Mouse (Mus musculus): ENCODE results near the gene Sctr. TPM values are rescaled to one million over a fixed set of nuclear protein-coding genes. Genes with fewer than 3 reads are reported as not detected.
A peak's percentile ranks its signal among the peaks of the same experiment; 100 is the strongest.
"Not testable (repeated sequence)": the region's sequence is repeated elsewhere in the genome, so short reads cannot be mapped to it uniquely, and the experiment has no call there.

Gene Sctr
- polyA plus RNA-seq, 1 experiment from 2014 or later: 0.43 TPM

- 66% methylated on average over 3 of the region's 3 CpGs for WGBS
- no peak overlapping the region for H3K4me3 ChIP-seq (replicated peaks; ENCODE audit: low read length)
- H3K36me3 ChIP-seq (replicated peaks; ENCODE audit: control insufficient read depth, insufficient read depth): no peaks in the 10 kb centered on the region
- ATAC-seq (ENCODE audit: low FRiP score): no peak
- H3K9ac ChIP-seq: no peak overlapping the region
- no peak overlapping the region for H3K4me2 ChIP-seq (replicated peaks)
- H3K4me1 ChIP-seq (replicated peaks; ENCODE audit: control insufficient read depth, insufficient read depth, low read length): no peaks in the 10 kb centered on the region
- H3K27me3 ChIP-seq (ENCODE audit: control insufficient read depth, insufficient read depth, low read length): no peaks in the 10 kb centered on the region
- no peak for DNase-seq (ENCODE audit: low spot score)
- H3K9me3 ChIP-seq (ENCODE audit: control insufficient read depth, low read length): no peaks in the 10 kb centered on the region
- no peak overlapping the region for H3K27ac ChIP-seq
These were observed 79.0 kb downstream of the Sctr start for GRCm38 (mm10) chr1:120085696-120086095.

- no peak overlapping the region for H3K9ac ChIP-seq
- H3K4me2 ChIP-seq (replicated peaks): no peak overlapping the region
- DNase-seq (ENCODE audit: low spot score) (no peak), ATAC-seq (ENCODE audit: low FRiP score) (no peak)
- no peaks in the 10 kb centered on the region for H3K36me3 ChIP-seq (replicated peaks; ENCODE audit: control insufficient read depth, insufficient read depth)
- no peak overlapping the region for H3K27ac ChIP-seq
- H3K9me3 ChIP-seq (ENCODE audit: control insufficient read depth, low read length): no peaks in the 10 kb centered on the region
- no peaks in the 10 kb centered on the region for H3K27me3 ChIP-seq (ENCODE audit: control insufficient read depth, insufficient read depth, low read length)
- 63% methylated on average over 12 of the region's 13 CpGs for WGBS
- H3K4me3 ChIP-seq (replicated peaks; ENCODE audit: low read length): no peak overlapping the region
- no peaks in the 10 kb centered on the region for H3K4me1 ChIP-seq (replicated peaks; ENCODE audit: control insufficient read depth, insufficient read depth, low read length)
These were observed 80.0 kb downstream of the Sctr start for GRCm38 (mm10) chr1:120086644-120087043.

GRCm38 (mm10) chr1:120089180-120089579 is 82.5 kb downstream of the Sctr start:
- Histone ChIP-seq H3K4me2 (replicated peaks) (no peak overlapping the region), H3K27ac (no peak overlapping the region), H3K4me3 (replicated peaks; ENCODE audit: low read length) (no peak overlapping the region), H3K9me3 (ENCODE audit: control insufficient read depth, low read length) (peaks cover 6% of the 10 kb centered on the region; the same call in 1 of the 2 replicates), H3K4me1 (replicated peaks; ENCODE audit: control insufficient read depth, insufficient read depth, low read length) (no peaks in the 10 kb centered on the region), H3K36me3 (replicated peaks; ENCODE audit: control insufficient read depth, insufficient read depth) (no peaks in the 10 kb centered on the region), H3K27me3 (ENCODE audit: control insufficient read depth, insufficient read depth, low read length) (no peaks in the 10 kb centered on the region), H3K9ac (no peak overlapping the region)
- DNase-seq (ENCODE audit: low spot score) (no peak), ATAC-seq (ENCODE audit: low FRiP score) (no peak)
- WGBS: 6% methylated on average over 4 of the region's 5 CpGs

- H3K4me2 ChIP-seq (replicated peaks): no peak overlapping the region
- no peak overlapping the region for H3K27ac ChIP-seq
These were observed 84.3 kb downstream of the Sctr start for GRCm38 (mm10) chr1:120090880-120091570.

GRCm38 (mm10) chr1:120093482-120094134 is 86.9 kb downstream of the Sctr start:
- H3K4me2 ChIP-seq (replicated peaks); H3K4me3 ChIP-seq (replicated peaks; ENCODE audit: low read length); H3K36me3 ChIP-seq (replicated peaks; ENCODE audit: control insufficient read depth, insufficient read depth); H3K27me3 ChIP-seq (ENCODE audit: control insufficient read depth, insufficient read depth, low read length); H3K27ac ChIP-seq; H3K9ac ChIP-seq; H3K9me3 ChIP-seq (ENCODE audit: control insufficient read depth, low read length); H3K4me1 ChIP-seq (replicated peaks; ENCODE audit: control insufficient read depth, insufficient read depth, low read length): not testable (repeated sequence)
- peak; percentile 78 for DNase-seq (ENCODE audit: low spot score)
- 0 out of 2 replicates have a peak, but pooled peaks have one; percentile 46 for ATAC-seq (ENCODE audit: low FRiP score)
- WGBS: 58% methylated on average over 11 of the region's 14 CpGs

More at GRCm38 (mm10) chr1:120090880-120091570, 84.3 kb downstream of the Sctr start:
- ATAC-seq (ENCODE audit: low FRiP score): no peak
- H3K4me1 ChIP-seq (replicated peaks; ENCODE audit: control insufficient read depth, insufficient read depth, low read length): no peaks in the 10 kb centered on the region
- no peak for DNase-seq (ENCODE audit: low spot score)
- H3K9ac ChIP-seq: no peak overlapping the region
- H3K36me3 ChIP-seq (replicated peaks; ENCODE audit: control insufficient read depth, insufficient read depth): no peaks in the 10 kb centered on the region
- peaks cover 6% of the 10 kb centered on the region; the same call in 1 of the 2 replicates for H3K9me3 ChIP-seq (ENCODE audit: control insufficient read depth, low read length)
- H3K4me3 ChIP-seq (replicated peaks; ENCODE audit: low read length): no peak overlapping the region
- 91% methylated on average over 8 of the region's 8 CpGs for WGBS
- H3K27me3 ChIP-seq (ENCODE audit: control insufficient read depth, insufficient read depth, low read length): no peaks in the 10 kb centered on the region

GRCm38 (mm10) chr1:120094920-120095319 is 88.2 kb downstream of the Sctr start:
- Histone ChIP-seq H3K4me1 (replicated peaks; ENCODE audit: control insufficient read depth, insufficient read depth, low read length) (no peaks in the 10 kb centered on the region), H3K27ac (no peak overlapping the region), H3K36me3 (replicated peaks; ENCODE audit: control insufficient read depth, insufficient read depth) (no peaks in the 10 kb centered on the region), H3K27me3 (ENCODE audit: control insufficient read depth, insufficient read depth, low read length) (no peaks in the 10 kb centered on the region), H3K4me3 (replicated peaks; ENCODE audit: low read length) (no peak overlapping the region), H3K9me3 (ENCODE audit: control insufficient read depth, low read length) (peaks cover 6% of the 10 kb centered on the region; the same call in 1 of the 2 replicates), H3K9ac (no peak overlapping the region), H3K4me2 (replicated peaks) (no peak overlapping the region)
- 66% methylated on average over 3 of the region's 3 CpGs for WGBS
- DNase-seq (ENCODE audit: low spot score): no peak
- no peak for ATAC-seq (ENCODE audit: low FRiP score)

- WGBS: 16% methylated on average over 7 of the region's 7 CpGs
- Histone ChIP-seq H3K27ac (no peak overlapping the region), H3K27me3 (ENCODE audit: control insufficient read depth, insufficient read depth, low read length) (no peaks in the 10 kb centered on the region), H3K36me3 (replicated peaks; ENCODE audit: control insufficient read depth, insufficient read depth) (no peaks in the 10 kb centered on the region), H3K4me1 (replicated peaks; ENCODE audit: control insufficient read depth, insufficient read depth, low read length) (no peaks in the 10 kb centered on the region), H3K4me2 (replicated peaks) (no peak overlapping the region), H3K9me3 (ENCODE audit: control insufficient read depth, low read length) (no peaks in the 10 kb centered on the region), H3K4me3 (replicated peaks; ENCODE audit: low read length) (no peak overlapping the region), H3K9ac (no peak overlapping the region)
- ATAC-seq (ENCODE audit: low FRiP score): no peak
- peak; percentile 67 for DNase-seq (ENCODE audit: low spot score)
These were observed 91.6 kb downstream of the Sctr start for GRCm38 (mm10) chr1:120098327-120098726.

GRCm38 (mm10) chr1:120099483-120099882 is 92.8 kb downstream of the Sctr start:
- Histone ChIP-seq H3K4me2 (replicated peaks) (no peak overlapping the region), H3K9ac (no peak overlapping the region), H3K27me3 (ENCODE audit: control insufficient read depth, insufficient read depth, low read length) (no peaks in the 10 kb centered on the region), H3K9me3 (ENCODE audit: control insufficient read depth, low read length) (no peaks in the 10 kb centered on the region), H3K27ac (no peak overlapping the region), H3K36me3 (replicated peaks; ENCODE audit: control insufficient read depth, insufficient read depth) (no peaks in the 10 kb centered on the region), H3K4me3 (replicated peaks; ENCODE audit: low read length) (no peak overlapping the region), H3K4me1 (replicated peaks; ENCODE audit: control insufficient read depth, insufficient read depth, low read length) (no peaks in the 10 kb centered on the region)
- 70% methylated on average over 6 of the region's 6 CpGs for WGBS
- DNase-seq (ENCODE audit: low spot score) (no peak), ATAC-seq (ENCODE audit: low FRiP score) (no peak)

GRCm38 (mm10) chr1:120100456-120101226 is 93.9 kb downstream of the Sctr start:
- Histone ChIP-seq H3K9me3 (ENCODE audit: control insufficient read depth, low read length) (no peaks in the 10 kb centered on the region), H3K4me1 (replicated peaks; ENCODE audit: control insufficient read depth, insufficient read depth, low read length) (no peaks in the 10 kb centered on the region), H3K36me3 (replicated peaks; ENCODE audit: control insufficient read depth, insufficient read depth) (no peaks in the 10 kb centered on the region), H3K27me3 (ENCODE audit: control insufficient read depth, insufficient read depth, low read length) (no peaks in the 10 kb centered on the region), H3K4me2 (replicated peaks) (no peak overlapping the region), H3K4me3 (replicated peaks; ENCODE audit: low read length) (no peak overlapping the region), H3K9ac (no peak overlapping the region), H3K27ac (no peak overlapping the region)
- DNase-seq (ENCODE audit: low spot score) (no peak), ATAC-seq (ENCODE audit: low FRiP score) (no peak)
- WGBS: 74% methylated on average over 8 of the region's 8 CpGs
